Mouse (Mus musculus) fibroblast of lung, adult 2 months (primary cell): ENCODE measurements around the gene Rad50.

ENCODE experiments used
- DNase-seq: peaks from one replicate; pipeline ENCODE4 v3.0.0-alpha.2; 2011; ENCODE audit warnings: low read depth

The Rad50 gene

GRCm38 (mm10) chr11:53706934-53707717 is at the start of gene Rad50:
TSS of gene Rad50 (minus strand) at chr11:53707319.
- peak; percentile 66 for DNase-seq

DNA sequence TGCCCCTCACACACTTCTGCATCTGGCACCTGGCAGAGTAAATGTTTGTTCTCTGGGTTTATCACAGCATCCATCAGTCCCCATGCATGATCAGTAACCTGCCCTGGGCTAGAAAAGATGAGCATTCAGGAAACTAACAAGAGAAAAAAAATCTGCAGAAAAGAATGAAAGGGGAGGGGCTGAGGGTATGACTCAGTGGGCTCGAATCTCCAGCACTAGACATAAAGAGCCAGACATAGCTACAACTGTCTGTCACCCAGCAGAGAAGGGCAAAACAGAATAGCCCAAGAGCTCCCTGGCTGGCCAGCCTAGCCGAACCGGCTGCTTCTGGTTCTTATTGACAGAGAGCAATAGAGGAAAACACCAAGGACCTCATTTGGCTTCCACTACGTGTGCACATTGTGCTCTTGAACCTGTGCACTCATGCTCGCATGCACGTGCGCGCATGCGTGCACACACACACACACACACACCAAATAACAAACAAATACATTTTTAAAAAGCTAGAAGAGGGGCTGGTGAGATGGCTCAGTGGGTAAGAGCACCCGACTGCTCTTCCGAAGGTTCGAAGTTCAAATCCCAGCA is 48.0 kb upstream of the Rad50 start:
- no peak for DNase-seq

DNA sequence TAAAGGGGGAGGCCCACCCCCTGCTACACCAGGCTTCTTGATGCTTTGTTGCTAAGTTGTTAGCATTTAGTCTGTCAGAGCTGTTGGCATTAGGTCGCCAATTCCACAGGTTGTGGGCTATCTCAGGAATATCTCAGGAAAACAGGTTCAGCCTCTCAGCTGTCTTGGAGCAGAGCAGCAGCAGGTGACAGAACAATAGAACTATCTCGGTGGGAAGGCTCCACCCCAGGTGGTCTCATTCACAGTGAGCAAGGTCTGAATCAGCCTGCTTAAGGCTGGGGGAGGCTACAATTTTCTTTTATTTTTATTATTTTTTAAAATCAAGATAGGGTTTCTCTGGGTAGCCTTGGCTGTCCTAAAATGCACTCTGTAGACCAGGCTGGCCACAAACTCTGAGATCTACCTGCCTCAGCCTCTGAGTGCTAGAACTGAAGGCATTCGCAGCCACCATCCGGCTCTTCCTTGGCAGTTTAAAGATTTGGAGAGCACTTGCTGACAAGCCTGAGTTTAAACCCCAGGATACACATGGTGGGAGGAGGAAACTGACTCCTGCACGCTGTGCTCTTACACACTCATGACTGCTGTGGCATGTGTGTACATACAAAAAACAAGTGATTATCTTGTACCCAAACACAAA is 42.7 kb upstream of the Rad50 start:
- no peak for DNase-seq

DNA sequence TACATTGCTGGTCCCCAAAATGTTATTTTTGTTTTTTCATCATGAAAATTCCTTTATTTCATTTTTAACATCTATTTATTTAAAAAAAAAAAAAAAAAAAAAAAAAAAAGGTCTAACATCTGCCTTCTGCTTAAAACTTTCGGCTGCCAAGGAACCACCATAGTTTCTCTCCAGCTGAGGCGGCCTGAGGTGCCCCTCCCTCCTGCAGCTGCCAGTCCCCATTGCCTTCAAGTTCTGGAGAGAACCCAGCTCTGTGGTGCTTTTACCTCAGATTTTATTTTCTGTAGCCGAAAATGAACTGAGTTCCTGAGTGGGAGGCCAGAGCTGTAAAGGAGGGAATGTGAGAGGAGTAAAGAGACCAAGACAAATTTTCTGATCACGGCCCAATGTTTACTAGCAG is 42.2 kb upstream of the Rad50 start:
- DNase-seq = no peak

DNA sequence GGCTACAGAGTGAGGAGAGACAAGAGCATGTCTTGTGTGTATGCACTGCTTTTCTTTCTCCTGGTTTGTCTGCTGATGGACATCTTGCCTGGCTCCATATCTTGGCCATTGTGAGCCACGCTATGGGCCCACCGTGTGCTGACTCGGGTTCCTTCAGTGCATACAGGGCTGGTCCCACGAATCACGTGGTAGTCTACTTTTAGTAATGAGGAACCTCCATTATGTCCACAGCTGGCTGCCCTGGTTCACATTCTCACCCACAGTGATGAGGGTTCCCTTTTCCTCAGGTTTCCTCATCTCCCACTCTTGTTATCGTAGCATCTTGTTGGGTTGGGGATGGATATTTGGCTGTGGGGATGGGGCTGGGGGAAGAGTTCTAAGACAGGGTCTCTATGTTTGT is 41.5 kb upstream of the Rad50 start:
- DNase-seq = no peak

- no peak for DNase-seq
Measured at GRCm38 (mm10) chr11:53747985-53748384, 40.9 kb upstream of the Rad50 start.

GRCm38 (mm10) chr11:53745260-53745659 is 38.1 kb upstream of the Rad50 start:
- DNase-seq = no peak

GRCm38 (mm10) chr11:53742353-53742752 is 35.2 kb upstream of the Rad50 start:
- no peak for DNase-seq

- no peak for DNase-seq
Measured at GRCm38 (mm10) chr11:53737573-53737946, 30.4 kb upstream of the Rad50 start.

- DNase-seq = peak; percentile 68
Measured at GRCm38 (mm10) chr11:53736771-53737572, 29.9 kb upstream of the Rad50 start.

GRCm38 (mm10) chr11:53735682-53736245 is 28.6 kb upstream of the Rad50 start:
- DNase-seq = no peak

- DNase-seq = no peak
Measured at GRCm38 (mm10) chr11:53734970-53735681, 28.0 kb upstream of the Rad50 start.

DNA sequence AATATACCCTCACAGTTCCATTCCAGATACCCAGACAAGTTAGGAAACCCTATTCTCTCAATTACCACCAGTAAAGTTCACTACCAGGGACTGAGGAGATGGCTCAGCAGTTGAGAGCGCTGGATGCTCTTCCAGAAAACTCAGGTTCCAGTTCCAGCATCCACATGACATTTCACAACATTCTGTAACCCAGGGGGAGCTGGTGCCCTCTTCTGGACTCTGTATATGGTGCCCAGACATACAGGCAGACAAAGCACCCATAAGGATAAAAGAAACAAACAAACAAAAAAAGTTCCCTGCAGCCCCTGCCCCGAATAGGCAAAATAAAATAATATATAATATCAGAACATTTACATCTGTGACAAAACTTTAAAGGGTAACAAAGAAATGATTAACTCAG is 27.3 kb upstream of the Rad50 start:
- no peak for DNase-seq

- no peak for DNase-seq
Measured at GRCm38 (mm10) chr11:53733824-53734223, 26.7 kb upstream of the Rad50 start.

- DNase-seq = no peak
Measured at GRCm38 (mm10) chr11:53732244-53732643, 25.1 kb upstream of the Rad50 start.

- no peak for DNase-seq
Measured at GRCm38 (mm10) chr11:53731457-53731856, 24.3 kb upstream of the Rad50 start.

DNA sequence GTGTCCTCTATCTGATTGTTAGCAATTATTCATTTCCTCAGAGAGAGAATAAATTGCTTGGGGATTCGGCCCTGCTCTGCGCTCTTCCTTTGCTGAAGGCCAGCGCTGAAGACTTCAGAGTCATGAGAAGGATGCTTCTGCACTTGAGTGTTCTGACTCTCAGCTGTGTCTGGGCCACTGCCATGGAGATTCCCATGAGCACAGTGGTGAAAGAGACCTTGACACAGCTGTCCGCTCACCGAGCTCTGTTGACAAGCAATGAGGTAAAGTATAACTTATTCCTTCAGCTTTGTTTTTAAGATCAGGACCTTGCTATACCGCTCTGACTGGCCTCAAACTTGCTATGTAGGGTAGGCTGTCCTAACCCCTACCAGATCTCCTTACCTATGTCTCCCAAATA is 13.6 kb upstream of the Rad50 start, which contains the start of gene Il5:
TSS of gene Il5 (plus strand) at position 80 of the 400 bp plus-strand sequence.
- no peak for DNase-seq

DNA sequence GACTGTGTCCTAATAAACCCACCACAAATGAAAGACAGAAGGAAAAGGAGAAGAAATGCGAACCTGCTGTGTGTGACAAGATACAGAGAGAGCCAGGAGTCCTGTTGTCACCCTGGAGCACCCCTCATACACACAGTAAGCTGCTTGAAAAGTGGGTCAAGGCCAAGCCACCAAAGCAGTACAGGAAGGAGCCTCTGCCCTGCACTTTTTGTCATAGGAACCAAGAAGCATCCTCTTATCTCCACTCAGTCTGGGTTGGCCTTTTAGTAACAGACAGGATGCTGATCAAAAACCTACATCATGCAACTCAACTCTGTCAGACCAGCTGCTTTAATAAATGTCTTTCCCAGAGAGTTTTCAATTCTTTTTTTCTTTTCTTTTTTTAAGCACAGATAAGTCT is 12.6 kb upstream of the Rad50 start:
- DNase-seq = no peak

GRCm38 (mm10) chr11:53707718-53708009 is 545 bp upstream of the Rad50 start:
- DNase-seq = no peak

DNA sequence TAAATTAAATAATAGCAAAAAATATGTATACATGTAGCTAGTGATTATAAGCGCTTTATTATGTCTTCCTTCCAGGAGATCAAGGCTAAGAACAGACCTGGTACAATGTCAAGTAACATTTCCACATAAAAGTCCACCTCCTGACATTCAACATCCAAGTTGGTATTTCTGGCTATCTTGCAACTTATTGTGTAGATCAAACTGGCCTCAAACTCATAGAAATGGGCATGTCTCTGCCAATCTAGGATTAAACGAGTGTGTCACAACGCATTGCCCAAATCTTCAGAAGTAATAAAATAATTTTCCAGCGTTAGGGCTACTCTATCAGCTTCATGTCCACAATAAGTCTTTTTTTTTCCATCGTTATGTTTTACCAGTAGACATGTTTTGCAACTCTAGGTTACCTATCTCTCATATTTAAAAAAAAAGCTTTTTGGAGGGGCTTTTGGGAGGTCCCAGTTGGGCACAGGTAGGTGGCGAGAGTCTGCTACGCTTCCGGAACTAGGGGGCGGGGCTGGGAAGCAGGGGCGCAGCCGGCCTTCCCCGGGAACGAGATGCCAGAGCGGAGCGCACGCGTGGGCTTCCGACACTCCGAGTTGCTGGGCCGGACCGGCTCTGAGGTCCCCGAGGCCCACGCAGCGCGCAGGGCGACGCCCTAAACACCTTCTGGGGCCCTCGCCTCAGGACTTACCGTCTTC is 734 bp downstream of the Rad50 start:
- peak; percentile 2 for DNase-seq

DNA sequence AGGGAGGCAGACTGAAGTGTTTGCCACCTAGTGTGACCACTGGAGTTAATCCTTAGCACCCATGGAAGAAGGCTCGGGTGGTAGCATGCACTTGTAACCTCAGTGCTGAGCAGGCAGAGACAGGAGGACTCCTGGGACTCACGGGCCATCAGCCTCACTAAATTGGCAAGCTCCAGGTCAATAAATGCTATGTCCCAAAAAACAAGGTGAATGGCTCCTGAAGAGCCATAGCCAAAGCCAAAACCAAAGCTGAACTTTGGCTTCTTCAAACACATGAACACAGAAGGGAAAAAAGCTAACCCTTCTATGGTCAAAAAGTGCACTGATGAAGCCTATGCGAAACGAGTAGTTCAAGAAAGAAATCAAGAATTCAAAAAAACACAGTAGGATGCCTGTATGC is 7.8 kb downstream of the Rad50 start:
- no peak for DNase-seq
